Mouse (Mus musculus) megakaryocyte, embryonic 14.5 days (primary cell): ENCODE measurements around the gene Optn. TPM values are rescaled to one million over a fixed set of nuclear protein-coding genes. Genes with fewer than 3 reads are reported as not detected.

Experiments
- H3K27me3 ChIP-seq: replicated peaks from 2 replicates; pipeline ENCODE3; 2012; ENCODE audit warnings: inconsistent platforms
- H3K36me3 ChIP-seq: replicated peaks from 2 replicates; pipeline ENCODE3; 2012; ENCODE audit warnings: low read length, inconsistent platforms, mixed read lengths
- H3K4me1 ChIP-seq: 2 replicates; pipeline ENCODE4 v1.6.1; 2012; ENCODE audit warnings: inconsistent platforms
- H3K4me3 ChIP-seq: replicated peaks from 2 replicates; pipeline ENCODE3; 2012; ENCODE audit warnings: moderate library complexity, mild to moderate bottlenecking, inconsistent platforms
- H3K9me3 ChIP-seq: 2 replicates; pipeline ENCODE4 v1.6.1; 2012; ENCODE audit warnings: inconsistent platforms
- FLI1 ChIP-seq: IDR thresholded peaks from 2 replicates; pipeline ENCODE4 v1.6.1; 2012; ENCODE audit warnings: low read length, inconsistent platforms, mixed read lengths
- GATA1 ChIP-seq: IDR thresholded peaks from 3 replicates; pipeline ENCODE4 v1.6.1; 2012; ENCODE audit warnings: mixed read lengths, low read length, inconsistent platforms, borderline replicate concordance
- polyA plus RNA-seq: library from polyadenylated mRNA; stranded (reverse); fragments of >175 nt; gene quantifications from 2 replicates; pipeline ENCODE4 v1.2.3, GENCODE M21; 2012; ENCODE audit warnings: low replicate concordance; ENCODE audit not compliant: insufficient read depth

Optn gene
- polyA plus RNA-seq, 1 experiment: 24.7 TPM

- TF ChIP-seq FLI1: no peak
- TF ChIP-seq GATA1: no peak
- no peaks in the 10 kb centered on the region for H3K27me3 ChIP-seq
- no peak overlapping the region for H3K4me3 ChIP-seq
Observed at GRCm38 (mm10) chr2:5014616-5015015, 49.2 kb downstream of the Optn start.

GRCm38 (mm10) chr2:5012491-5013324 lies 51.1 kb downstream of the Optn start, which contains the start of gene Mcm10:
Gene Mcm10, minus strand, starts transcription at chr2:5012791.
- Histone ChIP-seq H3K27me3 (no peaks in the 10 kb centered on the region), H3K4me3 (peak within 1 kb of the TSS; percentile 94), H3K36me3 (peaks cover 43% of the 10 kb centered on the region), H3K4me1 (peaks cover 50% of the 10 kb centered on the region), H3K9me3 (no peaks in the 10 kb centered on the region)
- TF ChIP-seq GATA1 (no peak), FLI1 (peak; percentile 44; the same call in 1 of the 2 replicates)

More at GRCm38 (mm10) chr2:5014616-5015015, 49.2 kb downstream of the Optn start:
- Histone ChIP-seq H3K36me3 (peaks cover 42% of the 10 kb centered on the region), H3K9me3 (no peaks in the 10 kb centered on the region), H3K4me1 (peaks cover 50% of the 10 kb centered on the region)

GRCm38 (mm10) chr2:5011898-5012490 lies 51.9 kb downstream of the Optn start:
- TF ChIP-seq GATA1 (no peak), FLI1 (no peak)
- no peaks in the 10 kb centered on the region for H3K9me3 ChIP-seq
- H3K4me1 ChIP-seq: peaks cover 50% of the 10 kb centered on the region
- H3K27me3 ChIP-seq: no peaks in the 10 kb centered on the region
- peaks cover 45% of the 10 kb centered on the region for H3K36me3 ChIP-seq
- H3K4me3 ChIP-seq: peak overlapping the region; percentile 94

DNA sequence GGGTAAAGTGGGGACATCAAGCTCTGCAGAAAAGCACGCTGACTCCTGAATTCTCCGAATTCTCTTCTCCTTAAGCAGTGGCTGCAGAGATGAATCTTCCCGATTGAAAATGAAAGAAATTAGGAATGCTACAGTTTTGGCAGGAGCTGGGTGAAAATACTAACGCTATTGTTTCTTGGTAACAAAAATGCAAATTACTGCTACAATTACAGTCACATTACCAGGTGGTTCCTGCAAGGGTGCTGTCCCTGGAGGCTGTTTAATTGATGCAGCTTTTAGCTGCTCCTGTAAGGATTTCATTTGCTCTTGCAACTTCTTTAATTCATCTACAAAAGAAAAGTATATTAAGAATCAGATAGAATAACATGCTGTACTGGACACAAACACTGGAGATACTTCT lies 56.7 kb downstream of the Optn start:
- peaks cover 77% of the 10 kb centered on the region for H3K36me3 ChIP-seq
- H3K9me3 ChIP-seq: no peaks in the 10 kb centered on the region
- H3K4me1 ChIP-seq: peaks cover 26% of the 10 kb centered on the region
- no peaks in the 10 kb centered on the region for H3K27me3 ChIP-seq
- TF ChIP-seq GATA1 (no peak), FLI1 (no peak)
- H3K4me3 ChIP-seq: no peak overlapping the region

- no peak for TF ChIP-seq GATA1
- no peak for TF ChIP-seq FLI1
- Histone ChIP-seq H3K36me3 (peaks cover 96% of the 10 kb centered on the region), H3K27me3 (no peaks in the 10 kb centered on the region), H3K9me3 (no peaks in the 10 kb centered on the region), H3K4me3 (no peak overlapping the region), H3K4me1 (peaks cover 15% of the 10 kb centered on the region)
Observed at GRCm38 (mm10) chr2:5001266-5001665, 62.6 kb downstream of the Optn start.

- Histone ChIP-seq H3K9me3 (no peaks in the 10 kb centered on the region), H3K4me3 (no peak overlapping the region), H3K36me3 (peaks cover 98% of the 10 kb centered on the region), H3K4me1 (peaks cover 15% of the 10 kb centered on the region), H3K27me3 (no peaks in the 10 kb centered on the region)
- no peak for TF ChIP-seq FLI1
- no peak for TF ChIP-seq GATA1
Observed at GRCm38 (mm10) chr2:4998905-4999304, 64.9 kb downstream of the Optn start.

GRCm38 (mm10) chr2:4996421-4996824 lies 67.4 kb downstream of the Optn start:
- TF ChIP-seq FLI1 (no peak), GATA1 (no peak)
- Histone ChIP-seq H3K36me3 (peaks cover 97% of the 10 kb centered on the region), H3K27me3 (no peaks in the 10 kb centered on the region), H3K4me1 (peaks cover 2% of the 10 kb centered on the region), H3K4me3 (no peak overlapping the region), H3K9me3 (no peaks in the 10 kb centered on the region)

GRCm38 (mm10) chr2:4995646-4996045 lies 68.2 kb downstream of the Optn start:
- peaks cover 97% of the 10 kb centered on the region for H3K36me3 ChIP-seq
- H3K4me3 ChIP-seq: no peak overlapping the region
- no peaks in the 10 kb centered on the region for H3K9me3 ChIP-seq
- H3K27me3 ChIP-seq: no peaks in the 10 kb centered on the region
- no peak for TF ChIP-seq FLI1
- no peak for TF ChIP-seq GATA1
- no peaks in the 10 kb centered on the region for H3K4me1 ChIP-seq

DNA sequence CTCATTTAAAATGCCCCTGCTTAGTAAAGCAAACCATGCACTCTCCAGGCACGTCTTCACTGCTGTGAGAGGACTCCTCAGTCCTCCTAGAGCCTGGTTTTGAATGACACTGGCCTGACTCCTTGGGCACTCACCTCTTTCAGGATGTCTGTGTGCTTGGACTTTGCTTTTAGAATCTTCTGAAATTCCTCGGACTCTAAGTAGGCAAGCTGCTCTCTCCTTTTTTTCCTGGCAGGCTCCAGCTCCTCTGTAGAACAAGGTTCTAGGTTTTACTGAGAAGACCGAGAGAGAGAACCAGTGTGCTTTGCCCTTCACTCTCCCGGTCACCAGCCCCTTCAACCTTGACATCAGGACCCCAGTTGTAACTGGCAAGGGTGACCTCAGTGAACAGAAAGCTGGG lies 69.4 kb downstream of the Optn start:
- peaks cover 97% of the 10 kb centered on the region for H3K36me3 ChIP-seq
- TF ChIP-seq FLI1: no peak
- no peak for TF ChIP-seq GATA1
- no peaks in the 10 kb centered on the region for H3K9me3 ChIP-seq
- no peaks in the 10 kb centered on the region for H3K4me1 ChIP-seq
- no peaks in the 10 kb centered on the region for H3K27me3 ChIP-seq
- no peak overlapping the region for H3K4me3 ChIP-seq

DNA sequence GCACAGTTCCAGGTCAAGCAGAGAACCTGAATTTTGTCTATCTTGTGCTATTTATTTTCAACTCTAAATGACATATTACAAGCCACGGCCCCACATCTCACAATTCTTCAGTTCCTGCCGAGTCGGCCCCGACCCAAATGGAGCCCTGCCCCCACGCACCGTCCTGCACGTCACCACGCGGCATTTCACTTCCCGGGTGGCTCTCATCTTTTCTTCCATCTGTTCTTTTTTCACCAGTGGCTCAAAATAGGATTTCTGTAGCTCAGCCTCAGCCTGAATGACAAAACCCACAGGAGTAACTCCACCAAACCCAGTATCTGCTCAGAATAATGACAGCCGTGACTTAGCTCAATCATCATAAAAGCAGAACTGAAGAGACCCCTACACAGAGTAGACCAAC lies 70.3 kb downstream of the Optn start:
- peaks cover 88% of the 10 kb centered on the region for H3K36me3 ChIP-seq
- no peaks in the 10 kb centered on the region for H3K4me1 ChIP-seq
- H3K4me3 ChIP-seq: no peak overlapping the region
- no peak for TF ChIP-seq FLI1
- no peak for TF ChIP-seq GATA1
- H3K9me3 ChIP-seq: no peaks in the 10 kb centered on the region
- H3K27me3 ChIP-seq: no peaks in the 10 kb centered on the region
